Mouse (Mus musculus) stomach, postnatal 0 days (tissue): ENCODE results near the gene Dsn1.

Source experiments
- CTCF ChIP-seq: IDR thresholded peaks from 2 replicates; pipeline ENCODE4 v1.5.1; 2016; ENCODE audit warnings: antibody characterized with exemption, low read depth, mild to moderate bottlenecking, moderate library complexity
- EP300 ChIP-seq: optimal IDR thresholded peaks from 2 replicates; pipeline ENCODE3; 2016; ENCODE audit warnings: antibody characterized with exemption

DNA sequence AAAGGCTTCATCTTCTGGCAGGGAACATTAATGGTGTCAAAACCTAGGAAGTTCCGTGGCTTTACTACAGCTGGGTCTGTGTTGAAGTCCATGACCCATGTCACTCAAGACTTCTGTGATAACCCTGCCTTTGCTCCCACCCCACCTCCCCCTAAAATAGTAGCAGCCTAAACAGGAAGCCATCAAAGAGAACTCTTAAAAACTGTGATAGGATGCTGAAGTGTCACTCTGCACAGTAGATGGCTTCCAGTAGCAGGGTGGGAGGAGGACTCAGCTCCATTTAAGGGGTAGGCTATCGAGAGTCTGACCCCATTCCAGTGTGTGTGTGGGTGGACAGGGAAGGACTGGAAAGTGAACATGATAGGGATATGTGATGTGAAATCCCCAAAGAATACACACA lies 32.0 kb downstream of the Dsn1 start:
- TF ChIP-seq CTCF (no peak), EP300 (no peak)
